Mouse (Mus musculus): ENCODE measurements around the gene Dlx1. TPM values are rescaled to one million over a fixed set of nuclear protein-coding genes. Genes with fewer than 3 reads are reported as not detected.

Dlx1 gene
- 0.14 and 0.20 TPM in 2 replicates for polyA plus RNA-seq (2012; rRNA removed)

DNA sequence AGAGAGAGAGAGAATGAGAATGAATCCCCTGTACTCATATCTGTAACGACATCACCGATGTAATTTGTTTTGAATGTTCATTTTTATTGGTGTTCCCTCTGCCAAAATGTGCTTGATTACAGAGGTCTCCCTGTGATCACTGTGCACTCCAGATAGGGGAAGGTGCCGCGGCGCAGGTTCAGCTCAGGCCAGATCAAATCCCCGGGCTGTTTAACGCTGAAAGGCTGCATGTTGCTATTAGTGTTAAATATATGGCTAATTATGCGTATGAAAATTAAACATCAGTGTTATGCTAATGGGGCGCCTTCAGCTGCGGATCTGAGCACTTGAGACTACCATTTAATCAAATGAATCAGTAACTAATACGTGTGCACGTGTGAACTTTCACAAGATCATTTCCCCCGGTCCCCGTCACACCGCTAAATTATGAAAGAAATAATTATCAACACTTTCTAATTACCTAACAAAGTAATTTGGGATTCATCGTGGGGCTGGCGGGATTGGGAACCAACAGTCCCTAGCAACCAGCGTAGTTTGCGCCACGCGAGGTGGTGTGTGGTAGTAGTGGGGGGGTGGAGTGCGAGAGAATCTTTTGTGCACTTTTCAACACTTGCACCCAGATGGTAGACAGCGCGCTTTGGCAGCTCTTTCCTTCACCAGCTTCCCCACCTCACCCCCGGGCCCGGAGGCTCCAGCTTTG, at the start of gene Dlx1:
TSS of gene Dlx1 (plus strand) at position 100 of the 700 bp plus-strand sequence.
- Histone ChIP-seq H3K27ac (ENCODE audit: insufficient read depth, low read length) (no peak within 1 kb of the TSS), H3K27me3 (ENCODE audit: control insufficient read depth, insufficient read depth, low read length) (peaks cover 10% of the 10 kb centered on the region; the same call in 1 of the 2 replicates)
- WGBS, result 5% methylated on average over 26 of the region's 26 CpGs

DNA sequence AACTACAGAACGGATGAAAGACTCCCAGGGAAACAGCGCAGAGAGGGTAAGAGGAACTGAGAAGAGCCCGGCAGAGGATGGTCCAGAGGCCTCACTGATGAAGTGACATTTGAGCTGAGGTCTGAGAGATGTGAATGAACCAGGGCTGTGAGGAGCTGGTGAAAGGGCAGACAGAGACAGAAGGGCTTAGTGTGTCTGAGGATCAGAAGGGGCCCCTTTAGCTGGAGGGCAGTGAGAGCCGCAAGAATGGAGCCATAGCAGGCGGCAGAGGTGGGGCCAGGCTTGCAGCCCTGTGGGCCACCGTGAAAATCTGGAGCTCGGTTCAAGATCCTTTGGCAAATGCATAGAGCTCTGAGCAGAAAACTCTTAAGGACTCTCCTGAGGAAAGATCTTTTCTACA, 48.0 kb upstream of the Dlx1 start:
- H3K27ac ChIP-seq (ENCODE audit: insufficient read depth, low read length), result no peak overlapping the region
- no peak for TF ChIP-seq CTCF (IDR thresholded peaks at IDR 0.05; ENCODE audit: borderline replicate concordance, insufficient read depth, low read depth, low read length)
- H3K4me3 ChIP-seq (replicated peaks; ENCODE audit: insufficient read depth, low read depth, low read length), result no peak overlapping the region
- no peak for DNase-seq
- no peaks in the 10 kb centered on the region for H3K27me3 ChIP-seq (ENCODE audit: control insufficient read depth, insufficient read depth, low read length)
- H3K4me1 ChIP-seq (ENCODE audit: control insufficient read depth, insufficient read depth, low read length), result no peaks in the 10 kb centered on the region
- 41% methylated on average over 7 of the region's 7 CpGs for WGBS

More for the DNA sequence above, at the start of gene Dlx1:
- Histone ChIP-seq H3K4me3 (replicated peaks; ENCODE audit: insufficient read depth, low read depth, low read length) (no peak within 1 kb of the TSS), H3K4me1 (ENCODE audit: control insufficient read depth, insufficient read depth, low read length) (0 out of 2 replicates have a peak, but pooled peaks cover 2% of the 10 kb centered on the region)
- peak in 1 of 2 experiments; percentile 15 for DNase-seq
- TF ChIP-seq CTCF (IDR thresholded peaks at IDR 0.05; ENCODE audit: borderline replicate concordance, insufficient read depth, low read depth, low read length) (no peak), POLR2A (IDR thresholded peaks at IDR 0.05; ENCODE audit: borderline replicate concordance, insufficient read depth, low read length) (no peak)

GRCm38 (mm10) chr2:71481825-71482224, 46.1 kb upstream of the Dlx1 start:
- Histone ChIP-seq H3K27ac (ENCODE audit: insufficient read depth, low read length) (no peak overlapping the region), H3K27me3 (ENCODE audit: control insufficient read depth, insufficient read depth, low read length) (no peaks in the 10 kb centered on the region), H3K4me1 (ENCODE audit: control insufficient read depth, insufficient read depth, low read length) (no peaks in the 10 kb centered on the region), H3K4me3 (replicated peaks; ENCODE audit: insufficient read depth, low read depth, low read length) (no peak overlapping the region)
- TF ChIP-seq CTCF (IDR thresholded peaks at IDR 0.05; ENCODE audit: borderline replicate concordance, insufficient read depth, low read depth, low read length) (no peak), POLR2A (IDR thresholded peaks at IDR 0.05; ENCODE audit: borderline replicate concordance, insufficient read depth, low read length) (no peak)
- 41% methylated on average over 6 of the region's 6 CpGs for WGBS
- DNase-seq, result no peak

DNA sequence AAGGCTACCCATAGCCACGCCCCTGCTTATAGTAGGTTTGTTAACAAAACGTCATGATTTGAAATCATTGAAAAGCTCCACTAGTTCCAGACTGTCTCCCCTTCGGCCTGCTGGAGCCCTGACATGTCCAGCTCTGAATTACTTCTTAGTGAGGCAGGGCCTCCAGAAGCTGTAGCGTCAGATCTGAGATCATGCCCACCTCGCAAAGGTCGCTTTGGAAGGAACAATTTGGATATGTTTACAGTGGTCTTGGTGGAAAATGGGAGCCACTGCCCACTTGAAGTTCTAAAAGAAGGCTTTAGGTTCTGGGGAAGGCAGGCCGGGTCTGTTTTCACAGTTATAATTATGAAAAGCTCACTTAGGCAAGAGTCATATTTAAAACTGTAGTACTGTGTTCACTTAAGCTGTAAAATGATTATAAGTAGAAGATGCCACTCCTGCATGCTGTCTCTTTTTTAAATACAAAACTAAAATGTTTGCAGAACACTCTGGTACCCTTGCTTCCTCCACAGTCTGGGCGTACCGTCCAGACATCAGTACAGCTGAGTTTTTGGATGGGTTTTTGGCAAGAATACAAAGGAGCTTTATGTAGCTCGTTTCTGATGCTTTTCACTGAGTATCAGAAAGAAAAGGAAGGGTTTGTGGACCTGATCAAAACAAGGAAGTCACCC, 44.7 kb upstream of the Dlx1 start:
- 75% methylated on average over 10 of the region's 10 CpGs for WGBS
- TF ChIP-seq CTCF (IDR thresholded peaks at IDR 0.05; ENCODE audit: borderline replicate concordance, insufficient read depth, low read depth, low read length), result no peak
- no peak for TF ChIP-seq POLR2A (IDR thresholded peaks at IDR 0.05; ENCODE audit: borderline replicate concordance, insufficient read depth, low read length)
- Histone ChIP-seq H3K4me3 (replicated peaks; ENCODE audit: insufficient read depth, low read depth, low read length) (no peak overlapping the region), H3K27ac (ENCODE audit: insufficient read depth, low read length) (no peak overlapping the region), H3K27me3 (ENCODE audit: control insufficient read depth, insufficient read depth, low read length) (no peaks in the 10 kb centered on the region), H3K4me1 (ENCODE audit: control insufficient read depth, insufficient read depth, low read length) (no peaks in the 10 kb centered on the region)
- no peak for DNase-seq

DNA sequence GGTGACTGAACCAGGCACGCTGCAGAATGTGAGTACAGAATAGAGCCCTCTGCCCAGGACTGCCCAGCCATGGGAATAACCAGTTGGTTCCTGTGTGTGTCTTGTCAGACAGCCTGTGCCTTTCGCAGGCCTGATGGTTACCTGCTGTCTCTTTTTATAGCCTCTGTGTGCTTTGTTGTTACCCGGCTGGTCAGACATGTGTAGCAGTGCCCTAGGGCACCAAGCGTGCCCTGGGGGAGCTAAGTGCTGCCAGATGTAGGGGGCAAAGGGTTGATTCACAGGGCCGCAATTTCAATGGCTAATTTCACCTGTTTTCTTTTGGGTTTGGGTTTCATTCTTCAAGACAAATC, 44.2 kb upstream of the Dlx1 start:
- no peak overlapping the region for H3K27ac ChIP-seq (ENCODE audit: insufficient read depth, low read length)
- no peak overlapping the region for H3K4me3 ChIP-seq (replicated peaks; ENCODE audit: insufficient read depth, low read depth, low read length)
- no peak for TF ChIP-seq CTCF (IDR thresholded peaks at IDR 0.05; ENCODE audit: borderline replicate concordance, insufficient read depth, low read depth, low read length)
- TF ChIP-seq POLR2A (IDR thresholded peaks at IDR 0.05; ENCODE audit: borderline replicate concordance, insufficient read depth, low read length), result no peak
- DNase-seq, result no peak
- no peaks in the 10 kb centered on the region for H3K4me1 ChIP-seq (ENCODE audit: control insufficient read depth, insufficient read depth, low read length)
- WGBS, result 59% methylated on average over 5 of the region's 5 CpGs
- no peaks in the 10 kb centered on the region for H3K27me3 ChIP-seq (ENCODE audit: control insufficient read depth, insufficient read depth, low read length)

DNA sequence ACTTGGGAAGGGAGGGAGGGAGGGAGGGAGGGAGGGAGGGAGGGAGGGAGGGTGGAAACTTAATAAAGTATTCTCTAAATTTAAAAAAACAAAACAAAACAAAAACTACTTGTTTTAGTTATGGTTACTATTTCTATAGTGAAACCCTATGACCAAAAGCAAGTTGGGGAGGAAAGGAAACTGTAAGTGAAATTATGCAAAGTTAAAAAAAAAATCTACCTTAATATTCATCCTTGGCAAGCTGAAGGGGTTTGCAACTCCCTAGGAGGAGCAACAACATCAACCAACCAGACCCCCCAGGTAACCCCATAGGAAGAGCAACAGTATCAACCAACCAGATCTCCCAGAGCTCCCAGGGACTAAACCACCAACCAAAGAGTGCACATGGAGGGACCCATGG, 36.6 kb upstream of the Dlx1 start:
- no peaks in the 10 kb centered on the region for H3K27me3 ChIP-seq (ENCODE audit: control insufficient read depth, insufficient read depth, low read length)
- H3K27ac ChIP-seq (ENCODE audit: insufficient read depth, low read length), result no peak overlapping the region
- H3K4me3 ChIP-seq (replicated peaks; ENCODE audit: insufficient read depth, low read depth, low read length), result no peak overlapping the region
- no peak for TF ChIP-seq POLR2A (IDR thresholded peaks at IDR 0.05; ENCODE audit: borderline replicate concordance, insufficient read depth, low read length)
- TF ChIP-seq CTCF (IDR thresholded peaks at IDR 0.05; ENCODE audit: borderline replicate concordance, insufficient read depth, low read depth, low read length), result no peak
- no peaks in the 10 kb centered on the region for H3K4me1 ChIP-seq (ENCODE audit: control insufficient read depth, insufficient read depth, low read length)
- no peak for DNase-seq

DNA sequence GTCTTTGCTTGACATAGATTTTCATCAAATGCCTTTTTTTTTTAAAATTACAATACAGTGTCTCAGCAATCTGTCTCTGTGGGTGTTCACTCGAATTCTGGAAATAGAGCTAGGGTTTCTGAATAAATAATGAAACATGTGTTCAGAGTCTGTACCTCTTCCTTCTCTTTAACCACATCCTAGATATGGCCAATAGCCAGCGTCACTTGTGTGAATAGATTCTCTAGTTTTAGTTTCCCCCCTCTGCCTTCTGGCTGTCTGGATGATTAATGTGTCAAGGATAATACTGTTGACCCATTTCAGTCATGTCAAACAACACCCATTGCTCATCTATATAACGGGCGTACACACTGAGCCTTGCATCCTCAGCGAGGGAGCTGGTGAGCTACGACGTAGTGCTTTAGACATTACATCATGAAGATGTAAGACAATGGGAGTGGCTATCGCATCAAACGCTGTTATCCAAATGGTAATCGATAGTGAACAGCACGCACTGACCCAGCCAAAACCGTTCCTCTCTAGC, 34.7 kb upstream of the Dlx1 start:
- H3K4me1 ChIP-seq (ENCODE audit: control insufficient read depth, insufficient read depth, low read length), result no peaks in the 10 kb centered on the region
- no peak for DNase-seq
- whole genome bisulfite sequencing, result 79% methylated on average over 12 of the region's 12 CpGs
- TF ChIP-seq POLR2A (IDR thresholded peaks at IDR 0.05; ENCODE audit: borderline replicate concordance, insufficient read depth, low read length) (no peak), CTCF (IDR thresholded peaks at IDR 0.05; ENCODE audit: borderline replicate concordance, insufficient read depth, low read depth, low read length) (no peak)
- no peaks in the 10 kb centered on the region for H3K27me3 ChIP-seq (ENCODE audit: control insufficient read depth, insufficient read depth, low read length)
- H3K4me3 ChIP-seq (replicated peaks; ENCODE audit: insufficient read depth, low read depth, low read length), result no peak overlapping the region
- no peak overlapping the region for H3K27ac ChIP-seq (ENCODE audit: insufficient read depth, low read length)

GRCm38 (mm10) chr2:71494503-71494902, 33.4 kb upstream of the Dlx1 start:
- Histone ChIP-seq H3K4me1 (ENCODE audit: control insufficient read depth, insufficient read depth, low read length) (no peaks in the 10 kb centered on the region), H3K27ac (ENCODE audit: insufficient read depth, low read length) (no peak overlapping the region), H3K27me3 (ENCODE audit: control insufficient read depth, insufficient read depth, low read length) (no peaks in the 10 kb centered on the region), H3K4me3 (replicated peaks; ENCODE audit: insufficient read depth, low read depth, low read length) (no peak overlapping the region)
- TF ChIP-seq POLR2A (IDR thresholded peaks at IDR 0.05; ENCODE audit: borderline replicate concordance, insufficient read depth, low read length), result no peak
- no peak for TF ChIP-seq CTCF (IDR thresholded peaks at IDR 0.05; ENCODE audit: borderline replicate concordance, insufficient read depth, low read depth, low read length)
- DNase-seq, result no peak
- 59% methylated on average over 10 of the region's 10 CpGs for WGBS
